Mouse (Mus musculus): ENCODE data around the gene Lmln.
"Not testable (repeated sequence)": the region's sequence is repeated elsewhere in the genome, so short reads cannot be mapped to it uniquely, and the experiment has no call there.

Lmln gene

GRCm38 (mm10) chr16:33141758-33142280 lies 79.5 kb downstream of the Lmln start:
- DNase-seq, result no peak

GRCm38 (mm10) chr16:33143452-33143851 lies 81.1 kb downstream of the Lmln start:
- DNase-seq, result no peak

GRCm38 (mm10) chr16:33146185-33146584 lies 83.9 kb downstream of the Lmln start:
- DNase-seq, result no peak

GRCm38 (mm10) chr16:33148135-33148534 lies 85.8 kb downstream of the Lmln start:
- no peak for DNase-seq

GRCm38 (mm10) chr16:33150875-33151274 lies 88.6 kb downstream of the Lmln start:
- DNase-seq, result not testable (repeated sequence)

GRCm38 (mm10) chr16:33151558-33151957 lies 89.2 kb downstream of the Lmln start:
- no peak for DNase-seq

- peak; percentile 55 for DNase-seq
Observed at GRCm38 (mm10) chr16:33154992-33155391, 92.7 kb downstream of the Lmln start.

GRCm38 (mm10) chr16:33158006-33158405 lies 95.7 kb downstream of the Lmln start:
- no peak for DNase-seq

- no peak for DNase-seq
Observed at GRCm38 (mm10) chr16:33158590-33159071, 96.3 kb downstream of the Lmln start.

GRCm38 (mm10) chr16:33159363-33159762 lies 97.0 kb downstream of the Lmln start:
- DNase-seq, result no peak

GRCm38 (mm10) chr16:33163330-33164090 lies 101.2 kb downstream of the Lmln start:
- peak; percentile 20 for DNase-seq

- peak; percentile 49 for DNase-seq
Observed at GRCm38 (mm10) chr16:33166284-33166683, 104.0 kb downstream of the Lmln start.

GRCm38 (mm10) chr16:33167537-33167936 lies 105.2 kb downstream of the Lmln start:
- DNase-seq, result peak; percentile 31

GRCm38 (mm10) chr16:33169471-33170034 lies 107.2 kb downstream of the Lmln start:
- DNase-seq, result no peak

GRCm38 (mm10) chr16:33170716-33171587 lies 108.6 kb downstream of the Lmln start:
- no peak for DNase-seq

- DNase-seq, result no peak
Observed at GRCm38 (mm10) chr16:33171800-33172199, 109.5 kb downstream of the Lmln start.

- DNase-seq, result no peak
Observed at GRCm38 (mm10) chr16:33173151-33173550, 110.8 kb downstream of the Lmln start.

- no peak for DNase-seq
Observed at GRCm38 (mm10) chr16:33174695-33175094, 112.4 kb downstream of the Lmln start.

- DNase-seq, result not testable (repeated sequence)
Observed at GRCm38 (mm10) chr16:33176831-33177230, 114.5 kb downstream of the Lmln start.

All from lung, postnatal 14 days (tissue).